Mouse (Mus musculus) lung, postnatal 25 days (tissue): ENCODE data around the gene Itgb5.

Source experiments
- DNase-seq: peaks from one replicate; pipeline ENCODE4 v3.0.0; 2022; ENCODE audit warnings: low spot score

Gene Itgb5

GRCm38 (mm10) chr16:33879031-33879430 lies 49.6 kb downstream of the Itgb5 start:
- no peak for DNase-seq

- no peak for DNase-seq
These were observed 50.1 kb downstream of the Itgb5 start for GRCm38 (mm10) chr16:33879556-33879955.

GRCm38 (mm10) chr16:33880765-33881164 lies 51.3 kb downstream of the Itgb5 start:
- no peak for DNase-seq

DNA sequence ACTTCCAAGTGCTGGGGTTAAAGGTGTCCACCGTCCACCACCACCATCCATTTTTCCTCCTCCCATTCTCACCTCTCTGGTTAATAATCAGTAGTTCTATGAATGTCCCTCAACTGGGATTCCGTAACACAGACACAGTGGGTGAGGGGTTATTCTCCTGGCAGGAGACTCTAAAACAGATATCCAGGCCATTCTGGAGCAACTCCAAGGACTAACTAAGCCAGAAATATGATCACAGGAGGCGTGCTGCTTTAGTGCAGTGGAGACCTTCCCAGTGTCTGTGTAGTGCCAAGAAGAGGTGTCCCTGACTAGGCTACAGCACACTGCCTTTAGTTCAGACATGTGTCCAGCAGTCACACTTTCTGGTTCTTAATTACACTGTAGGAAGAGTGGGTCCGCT lies 53.1 kb downstream of the Itgb5 start:
- DNase-seq = no peak

DNA sequence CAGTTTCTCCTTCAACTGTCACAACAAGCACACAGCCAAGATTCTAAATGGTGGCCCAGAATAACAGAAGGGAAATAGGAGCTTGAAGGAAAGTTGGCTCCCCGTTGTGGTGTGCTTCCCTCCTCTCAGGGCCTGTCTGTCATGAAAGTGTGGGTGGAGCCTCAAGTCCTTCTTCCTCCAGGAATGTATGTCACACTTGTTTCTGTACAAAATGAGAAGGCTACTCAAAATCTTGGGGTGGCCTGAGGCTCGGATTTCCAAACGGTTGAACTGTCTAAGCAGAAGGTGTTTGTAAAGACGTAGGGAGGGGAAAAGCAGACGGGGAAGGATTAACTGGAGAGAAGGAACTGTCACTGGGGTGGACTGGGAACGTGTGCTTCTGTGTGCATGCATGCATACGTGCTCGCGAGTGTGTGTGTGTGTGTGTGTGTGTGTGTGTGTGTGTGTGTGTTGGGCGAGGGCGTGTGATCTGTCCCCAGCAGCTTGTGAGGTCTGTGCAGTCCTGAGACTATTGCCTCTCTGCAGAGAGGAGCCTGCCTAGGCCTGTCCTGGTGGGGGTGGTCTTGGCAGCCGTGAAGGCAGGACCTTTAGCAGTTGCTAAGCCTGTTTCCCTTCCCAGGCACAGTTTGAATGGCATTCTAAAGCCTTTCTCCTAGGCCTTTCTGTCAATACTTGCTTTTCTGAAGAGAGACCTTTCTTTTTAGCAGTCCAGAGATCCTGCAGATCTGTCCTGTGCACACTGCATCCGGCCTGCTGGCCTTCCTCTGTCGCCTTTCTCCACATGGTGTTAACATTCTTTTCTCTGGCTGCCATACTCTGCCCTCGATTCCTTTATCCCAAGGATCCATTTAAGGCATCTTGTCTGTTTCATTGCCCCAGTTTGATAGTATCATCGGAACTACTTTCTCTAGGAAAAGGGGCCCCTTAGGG lies 53.8 kb downstream of the Itgb5 start:
- DNase-seq = no peak

- no peak for DNase-seq
These were observed 54.7 kb downstream of the Itgb5 start for GRCm38 (mm10) chr16:33884201-33884600.

DNA sequence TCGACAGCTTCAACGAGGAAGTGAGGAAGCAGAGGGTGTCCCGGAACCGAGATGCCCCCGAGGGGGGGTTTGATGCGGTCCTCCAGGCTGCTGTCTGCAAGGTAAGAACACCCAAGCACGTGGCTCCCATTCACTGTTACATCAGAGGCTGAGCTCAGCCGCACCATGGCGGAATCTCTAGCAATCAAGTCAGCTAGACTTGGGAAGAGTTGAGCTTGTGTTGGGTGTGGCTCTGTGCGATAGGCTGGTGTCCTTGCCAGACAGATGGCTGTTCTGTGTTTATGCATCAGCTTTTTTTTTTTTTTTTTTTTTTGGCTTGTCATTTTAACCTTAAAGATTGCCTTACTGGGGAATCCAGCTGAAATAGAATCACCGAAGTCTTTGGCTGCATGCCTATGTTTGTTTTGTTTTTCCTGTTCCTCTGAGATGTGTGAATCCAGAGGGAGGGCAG lies 55.6 kb downstream of the Itgb5 start:
- peak; percentile 24 for DNase-seq

- DNase-seq = no peak
These were observed 56.3 kb downstream of the Itgb5 start for GRCm38 (mm10) chr16:33885671-33886328.

DNA sequence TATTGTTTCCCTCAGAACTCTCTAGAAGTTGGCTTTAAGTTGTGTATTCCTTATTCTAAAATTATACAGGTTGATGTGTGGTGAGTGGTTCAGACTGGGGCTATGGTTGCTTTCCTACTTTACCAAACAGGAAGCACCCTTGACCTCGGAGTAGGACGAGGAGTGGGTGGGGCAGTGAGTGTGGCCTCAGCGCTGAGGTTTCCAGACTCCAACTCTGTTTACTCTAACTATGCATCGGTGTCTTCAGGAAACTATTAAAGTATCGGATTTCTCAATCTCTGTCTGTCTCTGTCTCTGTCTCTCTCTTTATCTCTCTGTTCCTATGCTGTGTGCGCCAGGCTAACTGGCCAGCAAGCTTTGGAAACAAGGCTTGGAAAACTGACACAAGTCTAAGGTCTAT lies 57.2 kb downstream of the Itgb5 start:
- DNase-seq = peak; percentile 54

GRCm38 (mm10) chr16:33887981-33888380 lies 58.5 kb downstream of the Itgb5 start:
- DNase-seq = no peak

DNA sequence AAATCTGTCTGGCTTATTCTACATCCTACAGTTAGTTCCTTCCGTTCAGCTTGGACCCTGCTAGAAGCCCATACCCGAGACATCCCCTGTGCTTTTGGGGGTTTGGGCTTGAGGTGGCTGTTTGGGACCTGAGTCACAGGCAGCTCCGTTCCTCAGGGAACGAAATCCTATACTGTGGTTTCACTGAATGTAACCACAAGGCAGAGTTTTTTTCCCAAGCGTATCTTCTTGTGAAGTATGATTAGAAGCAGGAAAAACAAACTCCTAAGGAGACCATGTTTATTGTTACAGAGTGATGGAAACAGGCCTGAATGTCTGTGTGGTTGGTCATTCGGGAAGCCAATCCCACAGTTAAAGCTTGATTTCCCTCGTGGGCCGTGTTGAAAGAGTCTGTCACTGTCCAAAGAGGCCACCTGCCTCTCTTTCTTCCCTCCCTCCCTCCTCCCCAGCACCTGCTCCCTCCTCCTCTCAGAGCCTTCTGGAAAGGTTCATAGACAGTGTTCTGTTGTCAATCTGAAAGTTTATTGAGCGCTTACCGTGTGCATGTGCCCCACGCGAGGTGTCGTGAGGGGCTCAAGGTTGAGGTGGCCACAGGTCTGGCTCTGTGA lies 59.6 kb downstream of the Itgb5 start:
- DNase-seq = no peak

GRCm38 (mm10) chr16:33891099-33891498 lies 61.6 kb downstream of the Itgb5 start:
- DNase-seq = no peak

- DNase-seq = peak; percentile 82
These were observed 62.3 kb downstream of the Itgb5 start for GRCm38 (mm10) chr16:33891561-33892281.

GRCm38 (mm10) chr16:33892539-33892938 lies 63.1 kb downstream of the Itgb5 start:
- DNase-seq = peak; percentile 63

DNA sequence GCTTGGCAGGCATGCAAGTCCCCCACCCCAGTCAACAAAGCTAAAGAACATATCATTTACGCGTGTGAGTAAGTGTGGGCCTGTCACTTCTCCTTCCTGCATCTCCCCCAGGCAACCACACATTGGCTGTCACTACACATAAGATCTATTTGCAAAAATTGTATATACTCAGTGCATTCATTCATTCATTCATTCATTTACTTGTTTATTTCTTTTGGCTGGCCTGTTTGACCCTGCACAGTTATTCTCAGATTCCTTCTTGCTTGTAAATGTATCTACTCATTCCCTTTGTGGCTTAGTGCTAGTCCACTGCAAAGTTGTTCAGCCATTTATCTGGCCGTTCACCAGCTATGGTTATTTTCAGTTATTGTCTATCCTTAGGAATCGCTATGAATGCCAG lies 64.3 kb downstream of the Itgb5 start:
- no peak for DNase-seq

DNA sequence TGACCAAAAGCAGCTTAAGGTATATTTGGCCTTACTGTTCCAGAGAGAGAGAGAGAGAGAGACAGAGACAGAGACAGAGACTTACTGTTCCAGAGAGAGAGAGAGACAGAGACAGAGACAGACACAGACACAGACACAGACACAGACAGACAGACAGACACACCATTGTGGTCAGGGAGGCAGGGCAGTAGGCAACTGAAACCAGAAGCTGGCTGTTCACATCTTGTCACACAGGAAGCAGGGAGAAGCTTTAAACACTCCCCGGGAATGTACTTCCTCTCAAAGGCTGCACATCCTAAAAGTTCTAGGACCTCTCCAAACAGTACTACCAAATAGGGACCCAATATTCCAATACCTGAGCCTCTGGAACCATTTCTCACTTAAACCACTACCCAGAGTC lies 65.0 kb downstream of the Itgb5 start:
- DNase-seq = peak; percentile 24

DNA sequence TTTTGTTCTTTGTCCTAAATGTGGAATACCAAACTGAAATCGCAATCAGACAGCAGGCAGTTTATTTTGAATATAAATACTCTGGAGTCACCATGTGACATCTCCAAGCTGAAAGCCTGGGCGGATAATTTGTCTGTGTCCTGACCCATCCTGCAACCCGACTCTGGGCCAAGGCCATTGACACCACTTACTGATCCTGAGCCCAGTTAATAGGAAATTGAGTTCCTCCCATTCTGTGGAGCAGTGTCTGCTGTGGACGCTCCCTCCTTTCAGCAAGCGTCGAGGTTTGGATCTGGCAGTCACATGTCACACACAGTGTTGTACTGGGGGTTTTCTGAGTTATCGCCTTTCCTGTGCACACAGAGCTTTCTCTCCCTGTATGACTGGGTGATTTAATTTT lies 66.2 kb downstream of the Itgb5 start:
- DNase-seq = peak; percentile 24

DNA sequence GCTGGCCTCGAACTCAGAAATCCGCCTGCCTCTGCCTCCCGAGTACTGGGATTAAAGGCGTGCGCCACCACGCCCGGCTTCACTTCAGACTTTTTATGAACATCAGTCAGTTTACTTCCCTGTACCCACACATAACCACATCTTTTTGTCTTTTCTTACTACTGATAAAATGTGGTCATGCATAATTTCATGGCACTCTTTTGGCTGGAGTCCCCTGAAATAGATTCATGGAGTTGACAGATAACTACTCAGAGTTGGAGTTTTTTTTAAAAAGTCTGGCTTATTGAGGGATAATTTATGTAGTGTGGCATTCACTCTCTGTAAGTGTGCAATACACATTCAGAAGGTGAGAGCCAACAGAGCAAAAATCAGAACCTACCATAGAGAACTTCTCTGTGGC lies 67.3 kb downstream of the Itgb5 start:
- DNase-seq = no peak

GRCm38 (mm10) chr16:33903664-33904441 lies 74.4 kb downstream of the Itgb5 start:
- DNase-seq = no peak

GRCm38 (mm10) chr16:33904553-33904952 lies 75.1 kb downstream of the Itgb5 start:
- DNase-seq = no peak

- no peak for DNase-seq
These were observed 78.8 kb downstream of the Itgb5 start for GRCm38 (mm10) chr16:33908239-33908638.
